Mouse (Mus musculus) heart, adult 9 months (tissue): ENCODE data around the gene Lonp1.
A peak's percentile ranks its signal among the peaks of the same experiment; 100 is the strongest.
"Not testable (repeated sequence)": the region's sequence is repeated elsewhere in the genome, so short reads cannot be mapped to it uniquely, and the experiment has no call there.

ENCODE experiments used
- DNase-seq, 2 experiments: peaks; one replicate each; pipeline ENCODE4 v3.0.0; 2022; ENCODE audit warnings: low spot score in 2 of 2

Gene Lonp1

DNA sequence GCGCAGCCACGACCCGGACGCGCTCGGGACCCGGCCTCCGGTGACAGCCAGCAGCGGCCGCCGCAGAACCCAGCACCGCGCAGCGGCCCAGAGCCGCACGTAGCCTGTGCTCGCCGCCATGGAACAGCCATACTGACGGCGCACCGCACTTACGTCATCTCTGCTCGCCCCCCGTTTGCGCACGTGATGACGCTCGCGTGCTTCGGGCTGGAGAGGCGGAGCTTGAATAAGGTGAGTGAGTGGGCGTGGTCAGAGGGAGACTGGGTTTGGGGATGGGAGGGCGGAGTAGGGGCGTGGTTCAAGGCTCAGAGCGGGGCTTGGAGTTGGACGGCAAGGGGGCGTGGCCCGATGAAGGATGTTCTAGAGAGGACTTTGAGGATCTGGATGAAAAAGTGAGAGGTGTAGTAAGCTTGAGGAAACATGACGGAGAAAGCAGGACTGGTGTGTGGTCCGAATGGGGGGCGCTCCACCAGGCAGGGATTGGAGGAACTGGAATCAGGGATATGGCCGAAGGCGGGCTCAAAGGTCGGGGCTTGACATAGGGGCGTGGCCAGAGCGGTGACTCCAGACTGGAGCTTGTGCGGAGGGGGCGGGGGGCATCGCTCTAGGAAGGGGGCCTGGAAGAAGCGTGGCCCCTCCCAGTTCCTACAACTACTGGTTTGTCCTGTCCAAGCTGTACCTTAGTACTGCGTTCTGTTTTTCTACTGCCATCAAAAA, at the start of gene Lonp1:
Gene Lonp1 (minus strand): TSS at position 134 of the 717 bp plus-strand sequence.
- DNase-seq: peak; percentile 91 to 93

DNA sequence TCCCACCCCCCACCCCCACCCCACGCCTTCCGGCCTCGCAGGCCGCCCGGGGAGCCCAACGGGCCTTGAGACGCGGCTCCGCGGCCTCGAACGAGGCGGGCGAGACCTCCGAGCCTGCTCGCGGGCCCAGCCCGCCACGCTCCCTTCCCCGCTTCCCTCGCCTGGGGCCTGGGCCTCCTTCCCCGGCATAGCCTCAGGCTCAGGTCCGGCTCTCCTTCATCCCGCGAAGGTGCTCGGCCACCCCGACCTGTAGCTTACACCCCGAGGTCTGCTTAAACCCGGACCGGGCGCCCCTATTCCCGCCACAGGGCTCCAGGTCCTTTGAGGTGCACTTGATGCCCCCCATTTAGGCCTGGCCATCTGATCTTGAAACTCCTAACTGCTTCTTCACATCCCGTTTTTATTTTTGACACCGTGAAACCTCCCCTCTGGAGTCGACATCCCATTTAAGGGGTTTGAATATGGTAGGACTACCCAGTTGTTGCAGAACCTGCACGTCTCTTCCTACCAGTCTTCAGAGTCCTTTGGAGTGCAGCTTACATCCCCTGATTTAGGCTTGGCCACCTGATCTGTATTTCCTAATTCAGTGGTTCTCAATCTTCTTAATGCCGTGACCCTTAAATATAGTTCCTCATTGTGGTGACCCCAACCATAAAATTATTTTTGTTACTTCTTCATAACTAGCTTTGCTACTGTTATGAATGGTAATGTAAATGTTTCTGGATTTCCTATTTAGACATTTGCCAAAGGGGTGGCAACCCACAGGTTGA, 47.1 kb upstream of the Lonp1 start:
- DNase-seq: no peak

DNA sequence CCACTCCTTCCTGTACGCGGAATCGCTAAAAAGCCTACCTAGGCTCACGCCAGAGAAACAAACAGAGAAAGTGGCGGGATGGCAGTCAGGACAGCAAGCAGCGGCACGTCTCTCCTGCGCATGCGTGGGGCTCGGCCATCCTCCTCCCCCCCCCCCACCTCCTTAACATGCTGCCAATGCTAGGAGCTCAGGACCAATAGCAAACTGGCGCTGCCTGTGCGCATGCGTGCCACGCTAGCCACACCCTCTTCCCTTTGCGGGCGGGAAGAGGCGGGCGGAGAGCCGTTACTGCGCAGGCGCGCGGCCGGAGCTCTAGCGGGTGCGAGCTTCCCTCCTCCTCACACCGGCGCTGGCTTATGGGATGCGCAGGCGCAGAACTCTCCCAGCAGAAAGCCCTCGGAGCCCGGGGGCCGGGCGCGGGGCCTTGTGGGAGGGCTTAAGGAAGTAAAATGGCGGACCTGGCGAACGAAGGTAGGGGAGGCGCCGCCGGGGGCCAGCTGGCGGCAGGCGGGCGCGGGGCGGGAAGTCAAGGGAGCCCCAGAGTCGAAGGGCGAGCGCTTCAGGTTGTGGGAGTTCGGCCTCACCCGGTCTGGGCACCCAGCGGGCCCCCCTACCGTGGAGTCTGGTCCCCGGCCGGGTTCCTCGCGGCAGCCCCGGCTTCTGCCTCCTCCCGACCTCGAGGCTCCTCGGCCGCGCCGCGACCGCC, 46.4 kb upstream of the Lonp1 start, which contains the start of gene Ranbp3:
Gene Ranbp3 (plus strand): TSS at position 354 of the 706 bp plus-strand sequence.
- DNase-seq: peak; percentile 99

DNA sequence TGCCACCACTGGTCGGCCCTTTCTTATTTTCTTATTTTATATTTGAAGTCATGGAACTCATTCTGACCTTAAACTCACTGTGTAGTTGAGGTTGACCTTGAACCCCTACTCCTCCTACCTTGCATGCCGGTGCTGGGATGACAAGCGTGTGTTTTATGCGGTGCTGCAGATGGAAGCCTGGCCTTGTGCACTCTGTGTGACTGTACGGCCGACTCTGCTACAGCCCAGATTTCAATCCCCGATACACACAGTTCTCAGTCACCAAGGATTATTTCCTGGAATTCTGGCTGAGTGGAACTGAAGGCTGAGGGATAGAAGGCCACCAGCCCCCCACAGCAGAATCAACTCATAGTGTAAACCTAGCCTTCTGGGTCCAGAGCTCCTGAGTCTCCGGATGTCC, 43.1 kb upstream of the Lonp1 start:
- DNase-seq: no peak

DNA sequence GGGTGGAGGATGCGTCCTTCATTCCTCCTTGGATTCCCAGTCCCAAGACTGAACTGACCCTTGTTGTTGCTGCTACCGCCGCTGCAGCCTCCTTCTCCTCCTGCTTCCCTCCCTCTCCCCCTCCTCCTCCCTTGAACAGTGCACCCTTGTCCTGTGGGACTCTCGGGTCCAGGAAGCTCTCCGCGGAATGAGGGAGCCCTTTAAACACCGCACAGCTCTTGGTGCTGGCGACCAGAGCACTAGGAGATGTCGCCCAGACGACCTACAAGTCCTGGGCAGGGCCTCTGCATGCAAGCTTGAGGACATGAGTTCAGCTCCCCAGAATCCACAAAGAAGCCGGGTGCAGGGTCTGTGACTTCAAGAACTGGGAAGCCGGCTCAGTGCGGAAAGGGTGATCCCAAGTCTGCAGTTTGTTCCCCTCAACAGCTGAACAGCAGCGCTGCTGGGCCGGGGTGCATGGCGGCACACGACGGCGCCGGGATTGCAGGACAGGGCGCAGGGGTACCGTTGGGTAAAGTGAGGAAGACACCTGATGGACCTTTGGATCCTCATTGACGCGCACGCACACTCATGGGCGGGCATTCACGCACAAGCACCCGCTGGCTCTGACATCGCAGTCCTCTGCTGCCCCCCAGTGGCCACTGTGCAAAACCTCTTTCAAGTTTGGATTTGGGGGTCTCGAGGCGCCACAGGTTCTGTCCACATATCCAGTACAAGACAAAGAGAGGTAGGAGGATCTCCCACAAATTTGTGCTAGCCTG, 41.9 kb upstream of the Lonp1 start:
- peak; percentile 53 to 70 for DNase-seq

DNA sequence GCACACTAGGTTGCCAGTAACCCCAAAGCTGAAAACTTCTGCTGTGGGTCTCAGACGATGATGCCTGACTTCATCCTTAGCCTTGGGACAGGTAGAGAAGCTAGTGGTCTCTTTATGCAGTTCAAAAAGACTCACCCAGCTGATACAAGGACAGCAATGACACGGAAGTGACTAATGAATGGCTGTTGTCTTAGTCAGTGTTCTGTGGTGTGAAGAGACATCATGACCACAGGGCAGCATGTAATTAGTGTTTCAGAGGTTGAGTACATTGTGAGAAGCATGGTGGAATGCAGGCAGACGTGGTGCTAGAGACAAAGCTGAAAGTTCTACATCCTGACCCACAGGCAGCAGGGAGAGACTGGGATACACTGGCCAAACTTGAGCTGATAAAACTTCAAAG, 40.9 kb upstream of the Lonp1 start:
- no peak for DNase-seq

DNA sequence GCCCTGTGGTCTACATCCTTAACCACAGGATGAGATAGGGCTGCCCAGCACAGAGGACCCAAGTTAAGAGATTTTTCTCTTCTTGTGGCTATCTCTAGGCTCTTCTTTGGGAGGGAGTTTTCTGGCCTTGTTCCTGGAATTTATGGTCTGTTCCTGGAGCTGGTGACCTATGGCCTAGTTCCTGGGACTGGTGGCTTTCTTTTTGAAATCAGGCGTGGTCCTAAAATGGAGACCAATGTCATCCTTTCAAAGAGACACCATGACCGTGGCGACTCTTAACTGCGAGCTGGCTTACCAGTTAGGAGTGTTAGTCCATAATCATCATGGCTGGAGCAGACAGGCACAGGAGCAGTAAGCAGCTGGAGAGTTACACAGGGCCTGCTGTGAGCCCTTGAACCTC, 39.7 kb upstream of the Lonp1 start:
- DNase-seq: no peak

DNA sequence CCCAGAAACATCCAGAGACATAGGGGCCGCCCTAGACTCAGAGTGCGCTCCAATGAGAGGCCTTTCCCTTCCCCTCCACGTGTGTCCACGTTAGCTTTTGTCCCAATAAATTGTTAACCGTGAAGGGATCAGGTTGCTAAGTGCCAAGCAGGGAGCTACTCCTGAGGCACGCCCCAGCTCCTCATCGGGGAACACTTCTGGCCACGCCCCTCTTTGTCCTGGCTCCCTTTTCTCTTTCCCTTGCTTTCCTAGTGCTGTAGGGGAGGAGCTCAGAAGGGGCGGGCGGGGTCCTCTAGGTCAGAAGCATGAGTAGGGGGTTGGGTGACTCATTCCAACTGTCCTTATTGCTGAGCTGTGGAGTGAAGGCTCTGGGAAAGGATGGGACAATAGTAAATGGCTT, 37.6 kb upstream of the Lonp1 start:
- no peak for DNase-seq

DNA sequence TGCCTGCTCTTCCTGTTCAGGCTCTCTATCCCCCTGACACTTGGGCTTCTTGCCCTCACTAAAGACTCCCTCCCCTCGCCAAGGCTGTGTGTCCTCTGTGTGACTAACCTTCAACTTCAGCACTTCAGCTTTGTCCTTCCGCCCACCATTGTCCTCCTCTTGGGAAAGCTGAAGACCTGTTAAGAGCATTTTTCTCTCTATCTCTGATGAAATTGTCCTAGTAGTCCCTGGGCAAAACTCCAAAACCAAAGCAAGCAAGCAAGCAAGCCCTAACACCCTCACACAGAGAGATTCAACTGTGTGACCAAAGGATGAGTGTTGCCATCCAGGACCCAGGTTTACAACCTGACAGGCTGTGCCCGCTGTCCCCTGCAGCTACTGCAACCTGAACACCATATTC, 37.0 kb upstream of the Lonp1 start:
- DNase-seq: no peak

DNA sequence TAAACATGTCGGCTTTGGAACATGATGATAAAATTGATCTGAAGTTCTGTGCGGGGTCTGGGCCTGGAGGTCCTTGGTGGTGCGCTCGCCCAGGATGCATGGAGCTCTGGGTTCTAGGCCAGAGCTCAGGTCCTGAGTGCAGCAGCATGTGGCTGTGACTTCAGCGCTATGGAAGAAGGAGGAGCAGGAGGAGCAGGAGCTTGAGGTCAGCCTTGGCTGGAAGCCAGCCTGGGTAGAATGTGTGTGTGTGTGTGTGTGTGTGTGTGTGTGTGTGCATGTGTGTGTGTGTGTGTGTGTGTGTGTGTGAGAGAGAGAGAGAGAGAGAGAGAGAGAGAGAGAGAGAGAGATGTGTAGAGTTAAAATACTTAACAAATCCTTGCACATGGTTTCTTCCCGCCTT, 29.5 kb upstream of the Lonp1 start:
- DNase-seq: no peak

DNA sequence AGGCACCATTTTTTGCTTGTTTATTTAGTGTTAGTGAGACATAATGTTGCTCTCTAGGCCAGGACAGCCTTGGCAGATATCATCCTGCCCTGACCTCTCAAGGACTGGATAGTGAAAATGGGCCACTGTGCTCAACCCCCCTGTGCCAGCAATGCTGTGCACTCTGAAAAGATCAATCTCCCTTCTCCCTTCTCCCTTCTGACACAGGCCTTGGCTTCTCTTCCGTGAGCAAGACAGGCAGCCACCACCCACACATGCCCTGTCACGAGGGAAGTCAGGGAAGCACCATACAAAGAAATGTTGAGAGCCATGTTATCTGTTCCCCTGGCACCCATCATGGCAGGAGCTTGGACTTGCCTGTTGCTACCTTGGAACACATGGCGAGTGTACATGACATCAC, 28.6 kb upstream of the Lonp1 start:
- no peak for DNase-seq

DNA sequence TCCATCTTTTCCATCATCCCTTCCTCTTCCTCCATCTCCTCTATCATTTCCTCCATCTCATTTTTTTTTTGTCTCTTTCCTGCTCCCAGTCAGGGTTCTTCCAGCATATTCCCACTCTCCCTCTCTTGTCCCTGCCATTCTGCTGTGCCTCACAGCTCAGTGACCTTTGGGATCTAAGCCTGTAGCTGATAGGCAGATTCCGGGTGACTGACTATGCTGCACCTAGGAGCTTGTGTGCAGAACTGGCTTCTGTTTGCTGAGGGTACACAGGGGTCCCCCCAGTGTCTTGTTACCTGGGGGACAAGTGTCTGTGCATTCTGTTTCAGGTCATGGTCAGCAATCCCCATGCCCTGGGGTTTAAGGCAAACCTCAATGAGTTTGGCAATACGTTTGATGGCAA, 28.1 kb upstream of the Lonp1 start:
- no peak for DNase-seq

DNA sequence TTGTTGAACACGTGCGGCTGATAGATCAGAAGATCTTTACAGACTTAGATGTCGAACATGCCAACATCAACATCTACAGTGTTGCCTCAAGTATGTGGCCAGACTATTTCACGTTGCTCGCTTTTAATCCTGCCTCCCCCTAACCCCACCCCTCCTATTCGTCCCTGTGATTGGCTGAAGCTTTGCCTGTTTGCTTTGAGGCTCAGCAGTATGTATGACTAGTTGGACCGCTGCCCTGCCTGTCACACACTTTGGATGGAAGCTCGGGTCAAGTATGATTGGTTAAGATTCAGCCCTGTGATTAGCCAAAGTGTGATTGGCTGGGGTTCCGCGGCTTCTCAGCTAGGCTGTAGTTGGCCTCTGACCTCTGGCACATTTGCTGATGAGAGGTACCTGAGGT, 25.1 kb upstream of the Lonp1 start:
- DNase-seq: no peak

DNA sequence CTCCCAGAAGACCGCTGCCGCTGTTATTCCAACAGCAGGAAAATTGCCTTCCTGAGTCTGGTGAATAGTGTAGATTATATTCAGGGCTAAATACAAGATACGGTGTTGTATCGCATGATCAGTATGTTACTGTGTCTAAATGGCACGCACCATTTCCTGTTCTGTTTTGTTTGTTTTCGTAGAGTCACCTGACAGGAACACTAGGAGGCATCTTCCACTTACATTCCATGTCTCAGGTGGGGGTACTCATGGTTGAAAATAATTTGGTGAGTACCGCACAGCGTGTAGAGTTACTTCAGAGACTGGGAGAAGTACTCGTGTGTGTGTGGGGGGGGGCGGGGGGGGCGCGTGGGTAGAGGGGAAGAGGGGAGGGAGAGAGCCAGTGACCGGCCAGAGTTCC, 20.9 kb upstream of the Lonp1 start:
- DNase-seq: no peak

DNA sequence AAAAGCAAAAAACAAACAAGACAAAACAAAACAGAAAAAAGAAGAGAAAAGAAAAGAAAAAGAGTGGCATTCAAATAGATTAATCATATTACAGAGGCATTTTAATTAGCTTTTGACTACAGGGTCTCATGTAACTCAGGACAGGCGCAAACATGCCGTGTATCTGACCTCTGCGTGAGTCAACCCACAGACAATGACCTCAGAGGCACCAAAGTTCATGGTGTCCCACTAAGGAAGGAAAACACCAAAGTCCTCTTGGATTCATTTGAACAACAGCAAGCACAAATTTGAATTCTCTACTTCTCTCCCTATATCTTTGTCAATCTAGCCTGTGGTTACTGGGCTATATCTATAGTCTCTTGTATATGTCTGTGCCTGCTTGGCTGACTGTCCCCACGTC, 16.6 kb upstream of the Lonp1 start:
- DNase-seq: no peak

DNA sequence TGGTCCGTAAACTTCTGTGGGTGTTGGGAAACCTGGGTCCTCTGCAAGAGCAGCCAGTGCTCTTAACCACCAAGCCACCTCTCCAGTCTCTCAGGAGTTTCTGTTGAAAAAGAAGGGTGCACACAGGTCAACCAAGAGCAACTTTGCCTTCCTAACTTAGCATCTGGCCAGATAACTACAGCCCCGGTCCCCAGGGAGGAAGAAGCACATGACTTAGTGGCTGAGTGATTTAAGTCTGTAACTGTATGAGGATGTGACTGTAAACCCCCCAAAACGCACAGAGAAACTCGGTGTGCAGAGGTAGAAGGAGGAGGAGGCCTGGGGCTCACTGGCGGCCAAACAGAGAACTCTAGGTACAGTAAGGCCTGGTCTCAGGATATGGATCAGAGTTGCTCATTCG, 7.3 kb upstream of the Lonp1 start:
- DNase-seq: no peak

DNA sequence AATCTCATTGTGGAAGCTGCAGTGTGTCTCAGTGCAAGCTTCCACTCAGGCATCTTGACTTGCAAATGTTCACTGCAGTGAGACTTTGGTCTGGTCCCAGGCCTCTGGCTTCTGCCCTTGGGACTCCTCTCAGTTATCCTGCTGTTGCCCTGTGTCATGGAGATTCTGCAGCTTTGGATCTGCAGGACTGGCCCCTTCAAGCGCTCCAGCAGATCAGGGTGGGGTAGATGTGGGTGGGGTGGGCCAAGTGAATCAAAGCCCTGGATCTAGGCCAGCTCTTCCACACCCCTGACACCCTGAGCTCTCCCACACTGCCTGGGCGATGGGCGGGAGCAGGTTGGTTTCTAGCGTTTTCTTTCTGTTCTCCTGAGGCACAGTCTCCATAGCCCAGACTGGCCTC, 5.1 kb upstream of the Lonp1 start:
- DNase-seq: no peak

DNA sequence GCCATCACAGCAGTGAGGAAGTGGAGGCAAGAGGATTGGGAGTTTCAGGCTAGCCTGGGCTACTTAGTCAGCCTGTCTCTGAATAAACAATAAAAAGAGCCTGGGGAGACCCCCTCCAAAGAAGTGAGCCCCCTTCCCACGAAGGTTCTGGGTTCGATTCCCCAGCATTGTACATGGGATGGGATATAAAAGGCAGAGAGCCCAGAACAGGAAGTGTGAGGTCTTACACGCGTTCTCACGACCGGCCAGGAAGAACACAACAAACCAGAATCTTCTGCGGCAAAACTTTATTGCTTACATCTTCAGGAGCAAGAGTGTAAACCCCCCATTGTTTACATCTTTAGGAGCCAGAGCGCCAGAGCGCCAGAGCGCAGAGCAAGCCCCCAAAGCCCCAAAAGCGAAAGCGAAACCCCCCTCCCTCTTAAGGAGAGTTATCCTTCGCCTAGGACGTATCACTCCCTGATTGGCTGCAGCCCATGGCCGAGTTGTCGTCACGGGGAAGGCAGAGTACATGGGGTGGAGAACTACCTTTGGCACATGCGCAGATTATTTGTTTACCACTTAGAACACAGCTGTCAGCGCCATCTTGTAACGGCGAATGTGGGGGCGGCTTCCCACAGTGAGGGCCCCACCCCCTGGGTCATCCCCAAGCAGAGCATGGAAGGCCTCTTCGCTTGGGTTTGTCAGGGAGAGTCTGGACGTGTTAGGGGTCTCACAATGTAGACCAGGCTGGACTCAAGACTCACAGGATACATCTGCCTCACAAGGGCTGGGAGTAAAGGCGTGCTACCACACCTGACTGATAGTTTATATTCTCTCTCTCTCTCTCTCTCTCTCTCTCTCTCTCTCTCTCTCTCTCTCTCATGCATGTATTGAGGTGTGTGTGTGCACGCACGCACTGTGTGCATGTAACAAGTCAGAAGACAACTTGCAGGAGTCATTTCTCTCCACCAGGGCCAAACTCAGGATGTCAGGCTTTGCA, 3.4 kb upstream of the Lonp1 start:
- not testable (repeated sequence) for DNase-seq

DNA sequence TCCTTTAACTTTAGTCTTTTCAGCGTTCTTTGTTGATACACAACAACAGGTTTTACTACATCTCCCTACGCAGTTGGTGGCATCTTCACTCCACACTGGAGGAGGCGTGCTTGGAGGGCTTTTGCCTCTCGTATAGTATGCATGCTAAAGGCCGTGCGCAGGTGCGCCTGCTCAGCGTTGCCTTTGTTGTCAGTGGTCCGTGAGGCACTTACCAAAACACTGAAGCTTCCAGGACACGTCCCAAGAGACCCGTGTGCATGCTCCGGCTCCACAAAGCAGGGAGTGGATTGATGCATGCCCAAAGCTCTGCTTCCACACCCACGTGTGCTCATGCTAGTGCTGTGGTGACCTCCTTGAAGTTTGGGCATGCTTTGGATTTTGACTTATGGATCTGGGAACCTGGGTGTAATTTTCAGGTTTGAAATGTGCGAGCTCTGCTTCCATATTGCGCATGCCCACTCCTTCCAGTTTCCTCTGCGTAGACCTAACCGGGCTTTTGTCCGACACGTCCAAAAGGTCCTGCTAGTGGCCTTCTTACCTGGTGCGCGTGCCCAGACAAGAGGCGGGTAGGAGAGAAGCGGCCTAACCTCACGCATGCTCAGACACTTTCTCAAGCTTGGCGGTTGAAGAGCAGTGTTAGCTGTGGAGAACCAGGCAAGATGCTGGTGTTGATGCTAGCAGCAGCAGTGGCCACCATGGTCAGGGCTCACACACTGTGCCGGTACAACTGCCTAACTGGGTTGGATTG, 1.0 kb upstream of the Lonp1 start, which contains the start of gene Catsperd:
Gene Catsperd (plus strand): TSS at position 614 of the 748 bp plus-strand sequence.
- DNase-seq: no peak

DNA sequence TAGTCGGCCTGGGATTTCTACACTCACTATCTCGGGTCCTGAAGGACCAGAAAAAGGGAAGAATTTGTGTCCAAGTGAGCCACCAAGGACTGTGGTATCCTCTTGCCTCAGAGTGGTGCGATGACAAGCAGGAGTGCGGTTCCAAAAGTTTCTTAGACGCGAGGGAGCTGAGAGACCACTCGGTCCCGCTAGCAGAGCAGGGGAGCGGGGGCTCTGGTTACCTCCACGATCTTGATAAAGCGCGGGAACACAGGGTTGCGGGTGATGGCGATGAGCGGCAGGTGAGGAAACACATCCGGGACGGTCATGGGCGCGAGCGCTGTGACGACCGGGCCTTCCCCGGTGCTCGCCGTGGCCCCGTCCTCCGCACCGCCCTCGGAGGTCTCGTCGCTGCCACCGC, 427 bp downstream of the Lonp1 start:
- no peak for DNase-seq
